Mouse (Mus musculus) layer of hippocampus, postnatal 14 days (tissue): ENCODE results near the gene Abr. TPM values are rescaled to one million over a fixed set of nuclear protein-coding genes. Genes with fewer than 3 reads are reported as not detected.

ENCODE experiments used
- DNase-seq, 2 experiments: peaks; one replicate each; pipeline ENCODE4 v3.0.0; 2021 to 2022; ENCODE audit warnings: low spot score in 2 of 2, mixed read lengths in 1 of 2
- total RNA-seq, 2 experiments: library from RNA; stranded (reverse); gene quantifications; 2 replicates each; pipeline ENCODE4 v1.2.3; 2021

Abr gene
- total RNA-seq, 2 experiments from 2014 or later, result 412 to 440 TPM

- DNase-seq, result no peak
Measured at GRCm38 (mm10) chr11:76461696-76462095, 160.4 kb downstream of the Abr start.

- DNase-seq, result no peak
Measured at GRCm38 (mm10) chr11:76461201-76461600, 160.9 kb downstream of the Abr start.

- no peak for DNase-seq
Measured at GRCm38 (mm10) chr11:76459489-76459888, 162.6 kb downstream of the Abr start.

- no peak for DNase-seq
Measured at GRCm38 (mm10) chr11:76458730-76459129, 163.4 kb downstream of the Abr start.

- no peak for DNase-seq
Measured at GRCm38 (mm10) chr11:76456897-76457296, 165.2 kb downstream of the Abr start.

- peak; percentile 82 to 86 for DNase-seq
Measured at GRCm38 (mm10) chr11:76456233-76456632, 165.9 kb downstream of the Abr start.

- peak; percentile 59 to 68 for DNase-seq
Measured at GRCm38 (mm10) chr11:76454492-76454891, 167.6 kb downstream of the Abr start.

GRCm38 (mm10) chr11:76450202-76450561 lies 171.9 kb downstream of the Abr start:
- peak in 1 of 2 experiments; percentile 74 for DNase-seq

- DNase-seq, result peak; percentile 73 to 83
Measured at GRCm38 (mm10) chr11:76449520-76450201, 172.5 kb downstream of the Abr start.

- DNase-seq, result no peak
Measured at GRCm38 (mm10) chr11:76446251-76446650, 175.9 kb downstream of the Abr start.

- DNase-seq, result no peak
Measured at GRCm38 (mm10) chr11:76445459-76445858, 176.7 kb downstream of the Abr start.

GRCm38 (mm10) chr11:76439666-76440065 lies 182.4 kb downstream of the Abr start:
- DNase-seq, result peak in 1 of 2 experiments; percentile 70

GRCm38 (mm10) chr11:76436864-76437437 lies 185.2 kb downstream of the Abr start:
- no peak for DNase-seq

- no peak for DNase-seq
Measured at GRCm38 (mm10) chr11:76436009-76436408, 186.1 kb downstream of the Abr start.

GRCm38 (mm10) chr11:76429966-76430631 lies 192.0 kb downstream of the Abr start:
- DNase-seq, result no peak

- DNase-seq, result no peak
Measured at GRCm38 (mm10) chr11:76429556-76429955, 192.6 kb downstream of the Abr start.

GRCm38 (mm10) chr11:76429046-76429445 lies 193.1 kb downstream of the Abr start:
- no peak for DNase-seq

- no peak for DNase-seq
Measured at GRCm38 (mm10) chr11:76427781-76428180, 194.3 kb downstream of the Abr start.

GRCm38 (mm10) chr11:76425749-76426148 lies 196.4 kb downstream of the Abr start:
- DNase-seq, result no peak

- DNase-seq, result no peak
Measured at GRCm38 (mm10) chr11:76420896-76421295, 201.2 kb downstream of the Abr start.

GRCm38 (mm10) chr11:76419179-76419578 lies 202.9 kb downstream of the Abr start:
- DNase-seq, result no peak

- no peak for DNase-seq
Measured at GRCm38 (mm10) chr11:76418423-76418822, 203.7 kb downstream of the Abr start.
